Mouse (Mus musculus) adrenal gland, adult 18-20 months (tissue): ENCODE results near the gene Rsbn1. TPM values are rescaled to one million over a fixed set of nuclear protein-coding genes. Genes with fewer than 3 reads are reported as not detected.

Experiments used
- DNase-seq, 2 experiments: peaks; one replicate each; pipeline ENCODE4 v3.0.0; 2021 to 2022; ENCODE audit warnings: low spot score in 2 of 2
- long read RNA-seq, 2 experiments: library from polyadenylated mRNA; stranded (forward); transcript quantifications; one replicate each; pipeline ENCODE4 v2.0.0; 2021
- total RNA-seq, 2 experiments: library from RNA; stranded (reverse); gene quantifications; 1 replicate in 1 of 2; 2 replicates in 1 of 2; pipeline ENCODE4 v1.2.3; 2021

The Rsbn1 gene
- total RNA-seq = 10 to 100 TPM; 13.4 to 18.7 TPM
- long read RNA-seq, experiment 1, full-length matches to known transcripts = 4 of 5 reads
- long read RNA-seq, experiment 1, partial matches to known transcripts = 1 of 5 reads
- long read RNA-seq, experiment 1, other reads (novel, unspliced or antisense) = 0 of 5 reads
- long read RNA-seq, experiment 2, full-length matches to known transcripts = 4 of 12 reads
- long read RNA-seq, experiment 2, partial matches to known transcripts = 7 of 12 reads
- long read RNA-seq, experiment 2, other reads (novel, unspliced or antisense) = 1 of 12 reads

DNA sequence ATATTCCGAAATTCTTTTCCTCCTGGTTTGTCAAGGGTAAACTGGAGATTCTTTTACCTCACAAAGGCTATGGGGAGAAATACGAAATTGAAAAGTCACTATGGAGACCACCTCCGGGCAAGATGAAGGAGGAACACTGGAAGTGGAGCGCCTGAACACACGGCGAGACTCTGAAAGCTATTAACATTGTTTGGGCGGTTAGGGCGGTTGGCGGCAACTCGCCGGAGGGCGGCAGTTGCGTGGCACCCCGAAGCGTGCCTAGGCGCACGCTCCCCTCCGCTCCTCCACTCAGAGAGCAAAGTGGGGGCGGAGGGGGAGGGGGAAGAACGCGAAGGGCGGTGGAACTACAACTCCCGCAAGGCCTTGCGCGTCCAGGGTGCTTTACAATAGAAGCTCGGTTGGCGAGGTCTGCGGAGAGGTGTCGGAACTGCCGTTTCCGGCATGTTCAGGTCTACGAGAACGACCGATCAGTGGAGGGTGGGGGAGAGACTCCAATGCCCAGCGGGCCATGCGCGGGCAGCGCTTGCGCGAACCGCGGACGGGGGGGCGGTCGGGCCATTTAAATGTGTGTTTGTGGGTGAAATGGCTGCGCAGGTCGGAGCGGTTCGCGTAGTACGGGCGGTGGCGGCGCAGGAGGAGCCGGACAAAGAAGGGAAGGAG lies at the start of gene Rsbn1:
Rsbn1 (plus strand) TSS at position 111 of the 660 bp plus-strand sequence.
- DNase-seq = peak; percentile 86 to 91

DNA sequence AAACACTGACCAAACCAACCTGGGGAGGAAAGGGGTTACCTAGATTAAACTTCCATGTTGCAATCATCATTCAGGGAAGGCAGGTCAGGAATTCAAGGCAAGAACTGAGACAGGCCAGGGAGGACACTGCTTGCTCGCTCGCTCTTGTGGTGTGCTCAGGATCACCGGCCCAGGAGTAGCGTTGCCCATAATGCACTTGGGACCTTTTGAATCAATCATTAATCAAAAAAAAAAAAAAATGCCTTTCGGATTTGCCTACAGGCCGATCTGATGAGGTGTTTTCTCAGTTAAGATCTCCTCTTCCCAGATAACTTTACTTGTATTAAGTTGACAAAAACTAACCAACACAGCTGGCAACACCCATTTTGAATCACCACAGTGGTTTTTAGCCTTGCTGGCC lies 49.7 kb upstream of the Rsbn1 start:
- no peak for DNase-seq

DNA sequence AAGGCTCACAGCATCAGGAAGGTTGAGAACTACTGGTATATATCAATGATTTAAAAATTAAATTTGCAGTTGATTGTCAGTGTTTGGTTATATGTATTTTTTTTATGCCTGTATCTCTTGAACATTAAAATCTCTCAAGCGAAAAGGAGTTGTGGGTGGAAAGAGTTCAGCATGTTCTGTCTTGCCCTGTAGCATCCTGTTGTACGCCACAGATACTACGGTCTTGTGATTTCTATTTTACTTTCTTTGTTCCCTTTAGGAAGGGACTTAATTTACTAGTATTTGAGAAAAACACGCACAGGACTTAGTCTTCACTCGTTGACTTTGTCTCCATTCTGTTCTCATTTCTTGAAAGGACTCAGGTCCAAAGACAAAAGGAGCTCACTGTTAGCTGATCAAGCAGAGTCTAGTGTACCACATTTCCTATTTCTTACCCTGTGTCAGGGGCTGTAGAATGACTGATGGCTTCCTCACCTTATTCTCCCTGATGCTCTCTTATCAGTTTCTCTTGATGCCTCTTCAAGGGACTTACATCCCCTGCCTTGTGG lies 46.4 kb upstream of the Rsbn1 start:
- no peak for DNase-seq

DNA sequence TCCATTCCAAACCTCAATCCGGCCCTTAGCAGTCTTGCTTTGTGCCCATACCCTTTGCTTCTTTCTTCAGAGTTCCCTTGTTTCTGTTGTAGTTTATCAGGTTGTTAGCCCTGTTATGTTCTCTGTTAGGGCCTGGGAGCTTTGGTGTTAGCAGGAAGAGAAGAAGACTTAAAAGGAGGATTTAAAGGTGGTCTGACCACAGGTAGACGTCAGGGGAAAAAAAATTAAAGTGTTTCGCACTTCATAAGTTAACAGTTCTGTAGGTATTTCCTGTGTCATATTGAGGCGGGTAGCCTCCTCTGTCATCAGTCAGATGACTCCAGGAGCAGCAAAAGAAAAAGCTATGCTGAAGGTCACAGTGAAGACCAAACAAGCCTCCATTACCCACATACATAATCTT lies 45.9 kb upstream of the Rsbn1 start:
- no peak for DNase-seq

DNA sequence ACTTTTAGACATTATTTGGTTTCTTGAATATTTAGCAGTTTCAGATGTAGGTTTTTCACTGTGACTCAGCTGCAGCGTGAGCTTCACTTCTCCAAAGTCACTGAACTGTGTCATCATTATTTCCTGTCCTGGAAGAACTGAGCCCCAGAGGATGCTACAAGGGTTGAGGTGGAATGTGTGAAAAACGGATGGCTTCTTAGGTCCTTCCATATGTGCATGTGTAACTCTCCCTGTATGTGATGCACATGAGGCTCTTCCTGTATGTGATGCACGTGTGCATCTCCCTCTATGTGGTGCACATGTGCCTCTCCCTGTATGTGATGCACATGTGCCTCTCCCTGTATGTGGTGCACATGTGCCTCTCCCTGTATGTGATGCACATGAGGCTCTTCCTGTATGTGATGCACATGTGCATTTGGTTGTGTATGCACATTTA lies 41.2 kb upstream of the Rsbn1 start:
- DNase-seq = no peak

DNA sequence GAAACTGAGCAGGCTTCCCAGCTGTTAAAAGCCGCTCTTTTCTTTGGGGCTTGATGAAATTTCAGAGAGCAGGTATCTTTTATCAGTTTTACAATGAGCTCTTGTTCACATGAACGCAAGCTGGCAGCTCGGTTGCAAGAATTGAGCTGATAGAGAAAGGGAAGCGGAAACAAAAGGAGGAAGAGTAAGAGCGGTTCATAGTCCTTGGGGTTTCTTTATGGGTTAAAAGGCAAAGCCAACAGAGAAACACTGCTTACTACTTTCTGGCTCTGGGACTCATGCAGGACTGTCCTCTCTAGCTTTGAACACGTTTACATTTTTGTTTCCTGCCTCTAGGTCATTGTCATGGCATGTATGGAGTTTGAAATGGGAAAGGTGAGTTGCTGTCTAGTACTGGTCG lies 39.6 kb upstream of the Rsbn1 start:
- DNase-seq = no peak

DNA sequence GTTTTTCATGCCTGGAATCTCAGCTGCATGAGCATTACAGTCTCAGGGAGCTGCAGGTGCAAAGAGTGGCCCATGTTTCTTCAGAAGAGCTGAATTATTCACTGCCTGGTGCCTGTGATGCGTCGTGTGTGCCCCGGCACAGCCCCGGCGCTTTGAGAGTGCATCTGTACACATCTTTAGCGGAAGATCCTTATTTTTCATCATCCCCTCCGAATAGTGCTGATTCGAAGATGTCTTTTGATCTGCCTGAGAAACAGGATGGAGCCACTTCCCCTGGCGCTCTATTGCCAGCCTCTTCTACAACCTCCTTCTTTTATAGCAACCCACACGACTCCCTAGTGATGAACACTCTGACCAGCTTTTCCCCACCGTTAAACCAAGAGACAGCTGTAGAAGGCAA lies 28.0 kb upstream of the Rsbn1 start:
- DNase-seq = no peak

DNA sequence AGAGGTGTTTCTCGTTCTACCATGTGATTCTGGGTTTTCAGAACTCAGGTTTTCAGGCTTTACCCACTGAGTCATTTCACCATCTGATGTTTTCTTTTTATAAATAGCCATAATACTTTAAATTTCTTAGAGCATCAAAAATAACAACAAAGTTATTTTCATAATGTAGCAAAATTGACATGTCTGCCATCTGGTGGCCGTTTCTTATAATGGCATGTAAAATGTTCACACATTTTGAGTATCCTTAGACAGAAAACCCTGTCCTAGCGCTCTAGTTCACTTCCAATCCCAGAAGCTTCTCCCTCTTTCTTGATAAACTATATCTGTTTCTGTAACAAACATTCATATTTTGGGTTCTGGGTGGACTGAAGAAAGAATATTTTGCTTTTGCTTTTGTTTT lies 26.3 kb upstream of the Rsbn1 start:
- peak in 1 of 2 experiments; percentile 16 for DNase-seq

DNA sequence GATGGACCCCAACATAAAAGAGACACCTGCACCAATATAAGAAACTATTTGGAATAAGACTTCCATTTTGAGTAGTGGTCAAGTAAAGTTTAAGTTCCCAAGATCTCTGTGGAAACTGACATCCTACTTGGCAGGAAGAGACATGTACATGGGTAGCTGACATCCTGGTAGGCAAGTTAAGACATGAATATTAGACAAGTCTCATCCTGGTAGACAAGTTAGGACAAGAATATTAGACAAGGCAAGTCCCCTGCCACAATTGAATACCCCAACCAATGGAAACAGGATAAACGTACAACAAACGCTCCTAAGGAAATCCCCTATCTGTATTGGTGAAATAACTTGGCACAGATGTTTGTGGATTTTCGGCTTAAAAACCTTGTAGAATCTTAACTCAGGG lies 20.5 kb upstream of the Rsbn1 start:
- DNase-seq = no peak

DNA sequence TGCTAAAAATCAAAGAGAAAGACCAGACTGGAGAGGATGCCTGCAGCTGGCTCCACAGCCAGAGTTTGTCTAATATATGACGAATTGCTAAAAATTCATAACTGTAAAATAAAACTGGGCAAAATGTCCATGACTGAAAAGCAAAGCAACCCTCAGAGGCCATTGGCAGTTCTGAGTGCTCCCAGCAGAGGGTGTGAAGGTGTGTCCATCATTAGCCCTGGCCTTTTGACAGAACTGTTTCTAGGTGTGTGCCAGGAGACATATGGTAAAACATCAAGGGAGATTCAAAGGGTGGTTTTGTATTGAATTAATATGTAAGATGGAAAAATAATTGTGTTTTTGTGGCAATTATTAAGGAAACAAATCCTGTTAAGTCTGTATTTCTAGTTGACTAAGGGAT lies 9.2 kb upstream of the Rsbn1 start:
- DNase-seq = no peak

DNA sequence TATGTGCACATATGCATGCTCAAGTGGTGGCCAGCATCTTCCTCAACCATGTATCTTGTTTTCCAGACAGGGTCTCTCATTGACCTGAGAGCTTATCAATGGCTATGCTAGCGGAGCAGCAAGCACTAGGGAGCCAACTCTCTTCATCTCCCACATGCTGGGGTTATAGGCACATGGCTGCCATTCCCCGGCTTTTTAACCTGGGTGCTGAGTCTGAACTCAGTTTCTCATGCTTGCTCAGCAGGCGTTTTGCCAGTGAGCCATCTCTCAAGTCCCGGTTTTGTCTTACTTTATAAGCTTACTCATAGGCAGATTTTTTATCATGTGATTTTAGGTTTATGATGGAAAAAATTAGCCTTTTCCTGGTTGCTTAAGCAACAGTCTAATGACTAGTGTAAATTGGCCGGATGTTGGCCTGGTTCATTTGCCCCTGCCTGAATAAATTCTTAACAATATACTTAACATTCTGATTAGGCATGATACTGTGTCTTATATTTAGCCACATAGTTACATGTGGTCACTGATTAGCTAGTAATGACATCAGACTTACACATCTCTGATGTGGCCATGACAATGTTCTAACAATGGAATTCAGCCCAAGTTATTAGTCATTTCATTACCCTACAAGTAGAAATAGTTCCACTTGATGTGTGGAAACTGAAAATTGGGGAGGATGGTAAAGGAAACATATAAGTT lies 6.4 kb upstream of the Rsbn1 start:
- DNase-seq = no peak

DNA sequence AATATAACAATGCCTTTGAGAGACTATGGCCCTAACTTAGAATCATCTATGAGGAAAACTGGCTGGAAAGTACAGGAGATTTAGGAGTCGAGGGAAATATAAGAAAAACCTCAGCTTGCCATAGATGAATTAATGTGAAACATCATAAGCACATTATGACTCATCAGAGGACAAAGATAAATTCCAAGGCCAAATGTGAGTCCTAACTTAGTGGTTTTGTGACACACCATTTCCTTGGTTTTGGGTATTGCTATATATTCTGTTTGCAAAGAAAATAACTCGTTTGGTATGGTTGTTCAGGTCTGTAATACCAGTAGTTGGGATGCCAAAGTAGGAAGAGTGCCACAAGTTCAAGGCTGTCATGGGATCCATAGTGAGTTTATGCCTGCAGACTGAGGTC lies 5.1 kb upstream of the Rsbn1 start:
- no peak for DNase-seq

DNA sequence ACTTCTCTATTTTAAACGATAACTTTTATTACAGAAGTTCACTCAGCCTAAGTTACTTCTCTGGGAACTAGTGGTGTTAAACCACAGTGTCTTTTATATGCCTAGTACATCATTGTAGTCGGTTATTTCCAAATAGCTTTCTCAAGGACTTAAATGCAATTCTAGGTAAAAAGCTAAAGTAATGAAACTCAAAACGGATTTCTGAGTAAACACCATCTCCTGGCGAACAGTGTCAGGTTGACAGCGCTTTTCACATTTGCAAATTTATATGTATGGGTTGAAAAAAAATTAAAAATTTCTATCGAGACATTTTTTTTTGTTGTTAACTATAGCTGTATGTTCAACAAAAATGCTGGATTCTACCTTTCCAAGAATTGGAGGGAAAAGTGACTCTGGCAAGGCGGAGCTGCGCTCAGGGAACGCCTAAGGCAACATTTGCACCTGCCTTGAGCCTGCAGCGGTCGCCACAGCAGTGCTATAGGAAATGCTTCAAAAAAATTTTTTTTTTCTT lies 414 bp upstream of the Rsbn1 start:
- DNase-seq = no peak

DNA sequence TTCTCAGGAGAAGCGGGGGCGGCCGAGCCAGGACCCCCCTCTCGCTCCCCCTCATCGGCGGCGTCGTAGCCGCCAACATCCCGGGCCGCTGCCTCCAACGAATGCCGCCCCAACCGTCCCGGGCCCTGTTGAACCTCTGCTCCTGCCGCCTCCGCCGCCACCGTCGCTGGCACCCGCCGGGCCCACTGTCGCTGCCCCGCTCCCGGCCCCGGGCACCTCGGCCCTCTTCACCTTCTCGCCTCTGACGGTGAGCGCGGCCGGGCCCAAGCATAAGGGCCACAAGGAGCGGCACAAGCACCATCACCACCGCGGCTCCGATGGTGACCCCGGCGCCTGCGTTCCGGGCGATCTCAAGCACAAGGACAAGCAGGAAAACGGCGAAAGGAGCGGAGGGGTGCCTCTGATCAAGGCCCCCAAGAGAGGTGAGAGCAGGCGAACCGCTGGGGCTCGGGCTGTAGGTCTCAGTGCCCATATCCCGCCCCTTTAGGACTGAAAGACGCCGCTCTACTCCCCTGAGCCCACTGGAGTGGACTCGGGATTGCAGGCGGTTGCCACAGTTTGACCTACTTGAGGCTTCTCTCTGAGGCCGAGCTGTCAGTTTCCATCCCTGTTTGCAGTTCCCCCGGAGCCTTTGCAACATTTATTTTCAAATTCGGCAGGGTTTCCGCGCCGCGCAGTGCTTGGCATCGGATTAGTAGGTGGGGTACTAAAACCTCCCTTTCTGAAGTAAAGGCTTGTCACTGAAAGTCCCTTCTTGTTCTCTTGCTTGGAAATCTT lies 1.0 kb downstream of the Rsbn1 start:
- peak in 1 of 2 experiments; percentile 65 for DNase-seq

DNA sequence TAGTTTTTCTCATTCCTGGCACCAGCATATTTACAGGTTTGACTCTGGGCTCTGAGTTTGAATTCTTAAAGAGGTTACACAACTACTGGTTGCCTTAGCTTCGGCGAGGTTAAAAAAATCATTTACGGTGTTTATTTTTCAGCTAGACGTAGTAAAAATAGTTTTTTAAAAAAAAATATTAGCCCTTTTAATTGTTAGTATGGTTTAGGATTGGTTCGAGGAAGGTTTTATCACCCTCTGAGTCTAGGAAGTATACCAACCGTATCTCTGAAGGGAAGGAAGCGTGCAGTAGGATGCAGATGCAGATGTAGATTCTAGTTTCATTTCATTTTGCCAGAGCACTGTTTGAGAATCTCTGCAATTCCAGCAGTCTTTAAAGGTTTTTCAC lies 1.6 kb downstream of the Rsbn1 start:
- no peak for DNase-seq

DNA sequence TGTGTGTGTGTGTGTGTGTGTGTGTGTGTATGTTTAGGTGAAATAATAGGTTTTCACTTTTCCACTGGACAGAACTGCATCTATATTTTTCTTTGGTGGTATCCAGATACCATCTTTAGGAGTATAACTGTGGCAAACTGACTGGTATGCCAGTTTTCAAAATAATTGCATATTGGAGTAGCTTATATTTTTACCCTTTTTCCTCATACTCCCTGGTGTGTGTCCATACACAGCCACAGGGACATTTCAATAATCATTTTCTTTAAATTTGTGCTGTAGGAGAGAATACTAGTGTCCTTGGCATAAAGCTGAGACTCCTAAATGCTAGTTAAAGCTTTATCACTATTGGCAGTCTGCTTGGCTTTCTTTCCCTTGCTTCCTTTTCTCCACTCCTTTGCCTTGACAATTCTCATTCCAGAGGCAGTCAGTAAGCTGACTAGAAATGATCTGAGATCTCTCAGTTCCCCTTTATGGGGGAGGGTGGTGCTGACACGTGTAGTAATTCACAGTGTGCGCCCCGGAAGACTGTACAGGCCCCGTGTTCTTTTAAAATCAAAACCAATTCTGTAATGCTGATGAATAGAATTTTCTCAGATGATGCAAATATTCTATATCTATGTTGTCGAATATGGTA lies 2.4 kb downstream of the Rsbn1 start:
- DNase-seq = no peak

DNA sequence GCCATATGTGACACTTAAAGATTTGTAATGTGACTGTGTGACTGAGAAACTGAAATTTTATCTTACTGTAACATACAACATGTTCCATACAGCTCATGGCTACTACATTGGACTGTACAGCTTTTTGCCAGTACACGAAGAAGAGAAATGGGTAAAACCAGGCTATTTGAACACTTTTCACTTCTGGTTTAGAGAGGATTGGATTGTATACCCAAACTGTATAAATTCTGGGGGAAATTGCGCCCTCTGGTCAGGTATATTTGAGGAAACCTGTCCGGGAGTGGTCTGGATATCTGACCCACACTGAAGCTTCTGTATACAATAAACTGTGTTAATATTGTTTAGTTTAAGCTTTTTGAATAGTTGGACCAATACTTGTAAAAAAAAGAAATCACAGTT lies 2.9 kb downstream of the Rsbn1 start:
- DNase-seq = no peak

DNA sequence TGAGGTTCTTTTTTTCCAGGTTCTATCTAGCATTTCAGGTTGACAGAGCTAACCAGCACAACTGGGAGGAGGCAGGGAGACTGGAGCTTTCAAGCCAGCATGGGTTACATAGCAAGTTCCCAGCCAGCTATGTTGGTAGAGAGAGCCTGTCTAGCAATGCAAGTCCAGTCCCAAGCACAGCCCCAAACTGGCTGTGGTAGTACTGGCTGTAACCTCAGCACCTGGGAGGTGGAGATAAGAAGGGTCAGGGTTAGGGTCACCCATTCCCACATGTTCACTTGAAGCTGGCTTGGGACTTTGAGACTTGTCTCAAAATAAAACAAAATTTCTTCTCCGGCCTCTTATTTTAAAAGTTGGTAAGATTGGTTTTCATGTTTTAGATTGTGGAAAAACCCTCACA lies 6.2 kb downstream of the Rsbn1 start:
- DNase-seq = no peak

DNA sequence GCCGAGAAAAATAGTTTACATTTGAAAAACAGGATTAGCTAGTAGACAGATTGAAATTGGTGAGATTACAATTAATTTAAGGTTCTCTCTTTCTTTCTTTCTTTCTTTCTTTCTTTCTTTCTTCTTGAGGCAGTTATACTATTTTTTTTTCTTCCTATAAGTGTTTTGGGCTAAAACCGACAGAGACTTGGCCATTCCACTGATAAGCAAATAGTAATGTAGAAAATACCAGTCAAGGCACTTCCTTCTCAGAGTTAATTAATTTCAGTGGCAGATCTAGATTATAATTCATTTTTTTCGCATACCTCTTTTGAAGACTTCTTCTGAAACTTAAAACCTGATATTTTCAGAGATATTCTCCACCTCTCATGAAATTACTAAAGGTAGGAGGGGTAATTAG lies 11.4 kb downstream of the Rsbn1 start:
- DNase-seq = no peak

DNA sequence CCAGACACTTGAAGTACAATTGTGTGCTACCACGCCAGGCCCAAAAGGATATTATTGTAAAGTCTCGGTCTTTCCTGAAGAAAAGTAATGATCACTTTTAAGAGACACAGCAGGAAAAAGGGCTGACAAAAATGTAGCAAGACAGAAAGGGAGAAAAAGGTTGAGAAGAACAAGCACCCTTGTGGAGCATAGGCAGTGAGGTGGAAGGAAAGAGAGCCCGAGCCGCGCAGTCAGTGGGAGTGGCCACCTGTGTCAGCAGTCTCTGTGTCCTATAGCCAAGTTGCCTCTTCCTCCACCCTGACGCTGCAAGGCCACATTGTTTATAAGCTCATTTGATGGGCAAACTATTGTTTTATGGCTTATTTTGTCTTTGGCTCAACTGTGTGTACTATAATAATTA lies 13.6 kb downstream of the Rsbn1 start:
- no peak for DNase-seq
